Mouse (Mus musculus) CH12.LX (cell line): ENCODE data around the gene Rnf141. TPM values are rescaled to one million over a fixed set of nuclear protein-coding genes. Genes with fewer than 3 reads are reported as not detected.

Source experiments
- DNase-seq: peaks from one replicate; pipeline ENCODE4 v3.0.0-alpha.2; 2013; ENCODE audit errors: extremely low read depth
- H3K27ac ChIP-seq: 2 replicates; pipeline ENCODE4 v1.5.1; 2012; ENCODE audit warnings: low read depth, mild to moderate bottlenecking, control low read depth, moderate library complexity; ENCODE audit not compliant: insufficient read depth
- H3K27me3 ChIP-seq: replicated peaks from 2 replicates; pipeline ENCODE3; 2012; ENCODE audit warnings: inconsistent platforms
- H3K36me3 ChIP-seq, 2 experiments: replicated peaks in 1 of 2; 2 replicates each; pipeline versions ENCODE3 to v1.6.1; 2012; ENCODE audit warnings: inconsistent platforms in 1 of 2, low read length in 1 of 2, mild to moderate bottlenecking in 1 of 2, mixed read lengths in 1 of 2, moderate library complexity in 1 of 2; ENCODE audit not compliant: control insufficient read depth in 1 of 2, insufficient read depth in 1 of 2
- H3K4me1 ChIP-seq, 2 experiments: 2 replicates each; pipeline ENCODE4 v1.6.1; 2012; ENCODE audit warnings: inconsistent platforms in 1 of 2, moderate library complexity in 1 of 2; ENCODE audit not compliant: insufficient read depth in 2 of 2, control insufficient read depth in 1 of 2
- H3K4me2 ChIP-seq: 2 replicates; pipeline ENCODE4 v1.6.1; 2012; ENCODE audit warnings: low read depth, mild to moderate bottlenecking, control low read depth; ENCODE audit not compliant: poor library complexity, insufficient read depth, severe bottlenecking
- H3K4me3 ChIP-seq, 3 experiments: fragments of 150-350 bp in 1 of 3; sonication (generic) in 1 of 3; replicated peaks in 1 of 3; 2 replicates each; pipeline versions ENCODE3 to v1.5.1; 2011 to 2012; ENCODE audit warnings: low read depth in 2 of 3, low read length in 2 of 3, mild to moderate bottlenecking in 2 of 3, moderate library complexity in 2 of 3, control low read depth in 1 of 3, improper control_type of control experiment in 1 of 3, inconsistent platforms in 1 of 3, mixed read lengths in 1 of 3; ENCODE audit not compliant: poor library complexity in 1 of 3
- H3K79me2 ChIP-seq: replicated peaks from 2 replicates; pipeline ENCODE4 v1.6.1; 2012; ENCODE audit warnings: mild to moderate bottlenecking, moderate library complexity; ENCODE audit not compliant: control insufficient read depth, poor library complexity, insufficient read depth, severe bottlenecking; ENCODE audit errors: extremely low read depth
- H3K9ac ChIP-seq: 2 replicates; pipeline ENCODE4 v1.6.1; 2012; ENCODE audit warnings: low read depth, mild to moderate bottlenecking, control low read depth, moderate library complexity; ENCODE audit not compliant: insufficient read depth
- H3K9me3 ChIP-seq: replicated peaks from 2 replicates; pipeline ENCODE3; 2012; ENCODE audit warnings: low read length, inconsistent platforms, mixed read lengths
- CTCF ChIP-seq, 2 experiments: IDR thresholded peaks in 1 of 2; conservative IDR thresholded peaks in 1 of 2; 2 replicates each; pipeline ENCODE4 v1.5.1; 2011 to 2012; ENCODE audit warnings: low read depth in 2 of 2, low read length in 2 of 2, improper control_type of control experiment in 1 of 2, inconsistent platforms in 1 of 2, mild to moderate bottlenecking in 1 of 2, moderate library complexity in 1 of 2
- ELF1 ChIP-seq: IDR thresholded peaks from 2 replicates; pipeline ENCODE4 v1.6.1; 2014; ENCODE audit warnings: low read depth, mild to moderate bottlenecking, inconsistent platforms, low read length, improper control_type of control experiment
- ETS1 ChIP-seq: conservative IDR thresholded peaks from 2 replicates; pipeline ENCODE4 v1.6.1; 2012; ENCODE audit warnings: low read depth, mild to moderate bottlenecking, inconsistent platforms, low read length, improper control_type of control experiment, moderate library complexity
- JUN ChIP-seq: IDR thresholded peaks from 2 replicates; pipeline ENCODE4 v1.6.1; 2011; ENCODE audit warnings: low read depth, mild to moderate bottlenecking, low read length, improper control_type of control experiment, moderate library complexity; ENCODE audit not compliant: insufficient read depth
- JUND ChIP-seq: conservative IDR thresholded peaks from 2 replicates; pipeline ENCODE4 v1.6.1; 2011; ENCODE audit warnings: low read depth, low read length, improper control_type of control experiment
- KAT2A ChIP-seq: IDR thresholded peaks from 2 replicates; pipeline ENCODE4 v1.6.1; 2012; ENCODE audit warnings: low read length, improper control_type of control experiment, inconsistent platforms; ENCODE audit not compliant: insufficient replicate concordance
- MAFK ChIP-seq: IDR thresholded peaks from 2 replicates; pipeline ENCODE4 v1.6.1; 2011; ENCODE audit warnings: low read length, improper control_type of control experiment; ENCODE audit not compliant: insufficient replicate concordance
- MAX ChIP-seq: IDR thresholded peaks from 2 replicates; pipeline ENCODE4 v1.6.1; 2011; ENCODE audit warnings: low read length, improper control_type of control experiment
- MAZ ChIP-seq: IDR thresholded peaks from 2 replicates; pipeline ENCODE4 v1.6.1; 2012; ENCODE audit warnings: low read depth, mild to moderate bottlenecking, inconsistent platforms, low read length, improper control_type of control experiment, moderate library complexity
- MXI1 ChIP-seq: IDR thresholded peaks from 2 replicates; pipeline ENCODE4 v1.6.1; 2011; ENCODE audit warnings: mild to moderate bottlenecking, low read depth, low read length, improper control_type of control experiment
- MYC ChIP-seq: IDR thresholded peaks from 2 replicates; pipeline ENCODE4 v1.6.1; 2011; ENCODE audit warnings: low read depth, mild to moderate bottlenecking, improper control_type of control experiment, low read length
- NRF1 ChIP-seq: IDR thresholded peaks from 2 replicates; pipeline ENCODE4 v1.6.1; 2014; ENCODE audit warnings: low read depth, mild to moderate bottlenecking, inconsistent platforms, low read length, improper control_type of control experiment, moderate library complexity
- PAX5 ChIP-seq: IDR thresholded peaks from 2 replicates; pipeline ENCODE4 v1.6.1; 2012; ENCODE audit warnings: low read length, inconsistent platforms, mixed read lengths
- POLR2AphosphoS2 ChIP-seq: IDR thresholded peaks from 2 replicates; pipeline ENCODE4 v1.6.1; 2011; ENCODE audit warnings: low read depth, low read length, improper control_type of control experiment
- RAD21 ChIP-seq: IDR thresholded peaks from 2 replicates; pipeline ENCODE4 v1.6.1; 2011; ENCODE audit warnings: low read depth, mild to moderate bottlenecking, low read length, improper control_type of control experiment, moderate library complexity
- SIN3A ChIP-seq: IDR thresholded peaks from 2 replicates; pipeline ENCODE4 v1.6.1; 2012; ENCODE audit warnings: low read length, improper control_type of control experiment, inconsistent platforms
- SMC3 ChIP-seq: IDR thresholded peaks from 2 replicates; pipeline ENCODE4 v1.6.1; 2011; ENCODE audit warnings: low read depth, low read length, improper control_type of control experiment
- UBTF ChIP-seq: IDR thresholded peaks from 2 replicates; pipeline ENCODE4 v1.6.1; 2012; ENCODE audit warnings: low read depth, mild to moderate bottlenecking, inconsistent platforms, low read length, improper control_type of control experiment, moderate library complexity
- USF2 ChIP-seq: conservative IDR thresholded peaks from 2 replicates; pipeline ENCODE4 v1.6.1; 2011; ENCODE audit warnings: low read depth, low read length, improper control_type of control experiment
- ZC3H11A ChIP-seq: IDR thresholded peaks from 2 replicates; pipeline ENCODE4 v1.6.1; 2012; ENCODE audit warnings: low read depth, mild to moderate bottlenecking, inconsistent platforms, low read length, improper control_type of control experiment
- ZKSCAN1 ChIP-seq: IDR thresholded peaks from 2 replicates; pipeline ENCODE4 v1.6.1; 2012; ENCODE audit warnings: low read depth, inconsistent platforms, low read length, improper control_type of control experiment, borderline replicate concordance
- ZNF384 ChIP-seq: IDR thresholded peaks from 2 replicates; pipeline ENCODE4 v1.6.1; 2012; ENCODE audit warnings: low read depth, low read length, improper control_type of control experiment, inconsistent platforms
- dilution Hi-C: fragments of 300-500 bp; cut with MboI; formaldehyde crosslinking; loops from 2 replicates; pipeline ENCODE4 v1.14.3; 2020; ENCODE audit warnings: low sequenced_read_pairs; ENCODE audit not compliant: extremely low pct_unique_long_range_greater_than_20kb, extremely low pct_ligation_motif_present
- in situ Hi-C: fragments of 300-500 bp; cut with MboI; formaldehyde crosslinking; loops from 3 replicates; pipeline ENCODE4 v1.14.3; 2019; ENCODE audit warnings: low sequenced_read_pairs, low pct_ligation_motif_present, low pct_unique_long_range_greater_than_20kb, mixed read lengths
- polyA plus RNA-seq: library from polyadenylated mRNA; unstranded; fragments of >175 nt; gene quantifications from 2 replicates; pipeline ENCODE4 v1.2.1, GENCODE M21; 2012; ENCODE audit warnings: low read depth; ENCODE audit not compliant: insufficient read length
- total RNA-seq, 2 experiments: library from RNA; depleted of rRNA; stranded (reverse); fragments of 300-350 nt in 1 of 2; fragments of >200 nt in 1 of 2; gene quantifications; 2 replicates each; pipeline ENCODE4 v1.2.3; 2012 to 2014

Gene Rnf141
- total and polyA plus RNA-seq, 3 experiments: 16.1 to 21.5 (median 18.1) TPM

- no peaks in the 10 kb centered on the region for H3K4me1 ChIP-seq
- TF ChIP-seq JUN (no peak), MAZ (no peak), UBTF (no peak), MAFK (no peak), POLR2AphosphoS2 (no peak), ZC3H11A (no peak), ETS1 (no peak), JUND (no peak), ZKSCAN1 (no peak), MYC (no peak), RAD21 (no peak)
- H3K9me3 ChIP-seq: no peaks in the 10 kb centered on the region
- H3K4me3 ChIP-seq: no peak overlapping the region
- H3K36me3 ChIP-seq: no peaks in the 10 kb centered on the region
- no peak for DNase-seq
- no peak overlapping the region for H3K27ac ChIP-seq
- no peak overlapping the region for H3K9ac ChIP-seq
- dilution Hi-C loops: no loop called here
- H3K4me2 ChIP-seq: no peak overlapping the region
- H3K27me3 ChIP-seq: no peaks in the 10 kb centered on the region
- in situ Hi-C loops: no loop called here
- H3K79me2 ChIP-seq: no peaks in the 10 kb centered on the region
Observed at GRCm38 (mm10) chr7:110876965-110877364, 32.7 kb upstream of the Rnf141 start.

- Histone ChIP-seq H3K9ac (no peak overlapping the region), H3K79me2 (no peaks in the 10 kb centered on the region), H3K4me1 (no peaks in the 10 kb centered on the region), H3K27ac (no peak overlapping the region), H3K4me2 (no peak overlapping the region), H3K9me3 (no peaks in the 10 kb centered on the region), H3K36me3 (no peaks in the 10 kb centered on the region), H3K27me3 (no peaks in the 10 kb centered on the region), H3K4me3 (no peak overlapping the region)
- in situ Hi-C loops: no loop called here
- dilution Hi-C loops: no loop called here
- no peak for TF ChIP-seq PAX5
- no peak for TF ChIP-seq MAX
- no peak for TF ChIP-seq POLR2AphosphoS2
- no peak for TF ChIP-seq JUN
- no peak for TF ChIP-seq ZKSCAN1
- DNase-seq: no peak
Observed at GRCm38 (mm10) chr7:110868807-110869206, 24.6 kb upstream of the Rnf141 start.

DNA sequence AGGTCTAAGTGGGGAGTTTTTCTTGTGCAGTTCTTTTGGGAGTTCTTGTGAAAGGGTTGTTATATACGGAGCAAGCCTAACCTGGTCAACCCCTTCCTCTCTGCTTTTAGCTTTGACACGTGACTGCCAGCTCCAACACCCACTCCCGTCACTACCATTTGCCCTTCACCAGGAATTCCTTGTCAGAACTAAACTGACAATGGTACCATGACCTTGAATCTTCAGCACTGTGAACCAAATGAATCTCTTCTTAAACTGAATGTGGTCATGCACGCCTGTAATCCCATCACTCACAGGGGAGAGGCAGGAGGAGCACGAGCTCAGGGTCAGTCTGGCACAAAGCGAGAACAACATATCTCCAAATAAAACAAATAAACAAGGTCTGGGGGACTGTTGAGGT is 22.9 kb upstream of the Rnf141 start:
- Histone ChIP-seq H3K4me2 (no peak overlapping the region), H3K27me3 (no peaks in the 10 kb centered on the region), H3K27ac (no peak overlapping the region), H3K4me3 (no peak overlapping the region), H3K36me3 (no peaks in the 10 kb centered on the region), H3K9ac (no peak overlapping the region), H3K9me3 (no peaks in the 10 kb centered on the region), H3K4me1 (no peaks in the 10 kb centered on the region)
- no peak for TF ChIP-seq ZNF384
- TF ChIP-seq SIN3A: no peak
- TF ChIP-seq ELF1: no peak
- no peak for TF ChIP-seq NRF1
- TF ChIP-seq JUN: no peak
- TF ChIP-seq MAZ: no peak
- no peak for TF ChIP-seq USF2
- TF ChIP-seq MXI1: no peak
- TF ChIP-seq JUND: no peak
- TF ChIP-seq CTCF (conservative IDR thresholded peaks at IDR 0.05 in 1 of 2, IDR thresholded peaks at IDR 0.05 in 1 of 2; ENCODE audit: low read depth in 2 of 2, low read length in 2 of 2): no peak
- TF ChIP-seq KAT2A: no peak
- no peak for TF ChIP-seq ZC3H11A
- TF ChIP-seq RAD21: no peak
- no peak for TF ChIP-seq ETS1
- TF ChIP-seq SMC3: no peak
- TF ChIP-seq, all 38 proteins: peak for 0
- H3K79me2 ChIP-seq: no peaks in the 10 kb centered on the region
- dilution Hi-C loops (no loop called here), in situ Hi-C loops (no loop called here)
- DNase-seq: no peak
